Mouse (Mus musculus) left cerebral cortex, adult 2 months (tissue): ENCODE measurements at regions not wholly inside any gene's neighbourhood (a gene's known extent, or its start where the extent isn't known, plus 50 kb on each side); places are given as distances from the start of the nearest gene placed in this dataset.
"Not testable (repeated sequence)": the region's sequence is repeated elsewhere in the genome, so short reads cannot be mapped to it uniquely, and the experiment has no call there.

Experiments
- DNase-seq, 2 experiments: peaks; one replicate each; pipeline ENCODE4 v3.0.0; 2021 to 2022; ENCODE audit warnings: low spot score in 2 of 2, mixed read lengths in 1 of 2; ENCODE audit errors: extremely low spot score in 1 of 2
- H3K27ac ChIP-seq: fragments of 200-600 bp; 2 replicates; pipeline ENCODE4 v1.8.1; 2022
- H3K4me3 ChIP-seq: fragments of 200-600 bp; 2 replicates; pipeline ENCODE4 v1.8.1; 2022
- CTCF ChIP-seq: fragments of 200-600 bp; IDR thresholded peaks from 2 replicates; pipeline ENCODE4 v1.8.1; 2022; ENCODE audit warnings: antibody characterized with exemption, mild to moderate bottlenecking, moderate library complexity
- intact Hi-C: fragments of 180-260 bp; cut with DNase I; formaldehyde crosslinking; loops from one replicate; pipeline ENCODE4 v1.15.1; 2025

DNA sequence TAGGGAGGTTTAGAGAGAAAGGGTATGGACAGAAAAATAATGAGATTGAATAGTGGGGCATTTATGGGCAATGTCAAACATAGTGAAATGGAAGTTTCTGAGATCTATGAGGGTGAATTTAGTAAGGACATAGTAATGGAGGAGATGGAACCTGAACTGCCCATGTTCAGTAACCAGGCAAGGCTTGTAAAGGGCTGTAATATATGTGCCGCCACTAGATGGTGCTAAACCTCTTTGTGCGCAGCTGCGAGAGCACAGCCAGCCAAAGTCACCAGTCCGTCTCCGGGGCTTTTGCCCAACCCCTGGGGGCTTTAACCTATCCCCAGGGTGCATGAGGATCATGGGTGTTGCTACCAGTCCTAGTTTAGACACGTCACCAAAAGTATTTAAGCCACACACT is 77.7 kb upstream of the Vmn2r25 start:
- intact Hi-C loops: loop anchor here (1.0 to 2.0 kb wide), 2 partner anchors 329 to 448 kb away; no protein-coding TSS in a partner anchor
- H3K4me3 ChIP-seq, H3K27ac ChIP-seq: not testable (repeated sequence)
- TF ChIP-seq CTCF: peak; percentile 55
- DNase-seq: peak; percentile 37 to 46

DNA sequence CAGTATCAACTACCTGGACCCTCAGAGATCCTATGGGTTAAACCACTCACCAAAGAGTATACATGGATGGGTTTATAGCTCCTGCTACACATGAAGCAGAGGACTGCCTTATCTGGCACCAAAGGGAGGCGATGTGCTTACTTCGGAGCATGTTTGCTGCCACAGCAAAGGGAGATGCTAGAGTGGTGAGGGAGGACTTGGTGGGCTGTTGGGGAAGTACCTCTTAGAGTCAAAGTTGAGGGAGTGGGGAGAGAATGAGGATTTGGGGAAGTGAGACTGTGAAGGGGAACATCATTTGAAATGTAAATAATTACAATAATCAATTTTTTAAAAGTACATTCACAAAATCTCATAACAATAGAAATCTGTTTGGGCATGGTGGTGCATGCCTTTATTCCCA is 84.7 kb upstream of the Vmn2r25 start:
- Histone ChIP-seq H3K4me3 (no peak overlapping the region), H3K27ac (no peak overlapping the region)
- TF ChIP-seq CTCF: no peak
- DNase-seq: no peak
- intact Hi-C loops: no loop called here

DNA sequence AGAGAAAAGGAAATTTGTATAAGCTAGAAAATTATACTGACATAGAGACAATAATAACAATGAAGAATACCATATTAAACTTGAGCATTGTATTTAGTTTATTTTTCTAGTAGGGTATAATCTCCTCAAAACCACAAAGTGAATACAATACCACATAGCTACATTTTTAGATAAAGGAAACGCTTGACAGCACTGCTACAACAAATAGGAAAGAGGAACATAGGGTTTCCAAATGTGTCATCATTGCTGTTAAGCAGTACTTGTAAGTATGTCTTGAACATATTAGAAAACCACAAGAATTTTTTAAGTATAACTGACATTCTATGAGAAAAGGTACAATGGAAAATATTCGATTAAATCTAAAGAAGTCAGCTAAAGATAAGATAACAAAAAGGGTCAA is 63.0 kb upstream of the Vmn2r26 start:
- Histone ChIP-seq H3K4me3 (no peak overlapping the region), H3K27ac (no peak overlapping the region)
- no peak for DNase-seq
- intact Hi-C loops: no loop called here
- no peak for TF ChIP-seq CTCF

DNA sequence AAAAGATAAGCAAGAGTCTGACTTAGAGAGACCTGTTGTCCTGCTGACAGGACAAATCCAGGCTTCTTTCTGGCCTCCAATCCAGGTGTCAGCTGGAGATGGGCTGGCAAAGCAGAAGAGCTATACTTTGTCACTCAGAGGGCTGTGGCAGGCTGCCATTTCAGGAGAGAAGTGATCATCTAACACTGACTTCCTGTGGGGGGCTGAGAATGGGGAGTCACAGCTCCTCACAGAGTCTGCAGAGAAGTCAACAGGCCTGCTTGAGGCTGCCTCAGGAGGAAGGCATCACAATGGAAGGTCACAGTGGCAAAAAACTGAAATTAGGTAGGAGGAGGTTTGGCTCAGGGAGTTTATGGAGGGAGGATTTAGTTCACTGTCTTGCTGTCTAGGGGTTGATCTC is 53.2 kb upstream of the Vmn2r26 start:
- H3K27ac ChIP-seq: no peak overlapping the region
- TF ChIP-seq CTCF: no peak
- intact Hi-C loops: no loop called here
- no peak for DNase-seq
- no peak overlapping the region for H3K4me3 ChIP-seq
